Mouse (Mus musculus): ENCODE data around the gene Clec16a.

Gene Clec16a

GRCm38 (mm10) chr16:10675612-10676011 lies 130.5 kb downstream of the Clec16a start:
- DNase-seq (ENCODE audit: low read depth, low spot score) = no peak

- no peak for DNase-seq (ENCODE audit: low read depth, low spot score)
Observed at GRCm38 (mm10) chr16:10676461-10677066, 131.4 kb downstream of the Clec16a start.

DNA sequence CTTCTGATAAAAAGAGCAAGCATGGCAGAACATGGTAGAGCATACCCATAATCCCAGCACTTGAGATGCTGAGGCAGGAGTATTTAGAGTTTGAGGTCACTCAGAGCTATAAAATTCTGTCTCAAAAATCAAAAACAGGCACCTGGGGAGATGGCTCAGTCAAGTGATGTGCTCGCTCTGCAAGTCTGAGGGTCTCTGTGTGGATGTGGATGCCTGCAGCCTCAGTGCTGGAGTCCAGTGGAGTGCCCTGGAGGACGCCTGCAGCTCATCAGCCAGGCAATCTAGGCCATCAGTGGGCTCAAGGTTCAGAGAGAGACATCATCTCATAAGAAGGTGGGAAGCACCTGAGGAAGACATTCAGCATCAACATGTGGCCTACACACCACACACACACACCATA lies 137.4 kb downstream of the Clec16a start:
- no peak for DNase-seq (ENCODE audit: low read depth, low spot score)

- peak; percentile 55 for DNase-seq (ENCODE audit: low read depth, low spot score)
Observed at GRCm38 (mm10) chr16:10683193-10684000, 138.3 kb downstream of the Clec16a start.

- peak; percentile 69 for DNase-seq (ENCODE audit: low read depth, low spot score)
Observed at GRCm38 (mm10) chr16:10689748-10690318, 144.7 kb downstream of the Clec16a start.

GRCm38 (mm10) chr16:10690442-10690841 lies 145.3 kb downstream of the Clec16a start:
- DNase-seq (ENCODE audit: low read depth, low spot score) = peak; percentile 44

GRCm38 (mm10) chr16:10691705-10692104 lies 146.6 kb downstream of the Clec16a start:
- no peak for DNase-seq (ENCODE audit: low read depth, low spot score)

GRCm38 (mm10) chr16:10692848-10693247 lies 147.7 kb downstream of the Clec16a start:
- no peak for DNase-seq (ENCODE audit: low read depth, low spot score)

DNA sequence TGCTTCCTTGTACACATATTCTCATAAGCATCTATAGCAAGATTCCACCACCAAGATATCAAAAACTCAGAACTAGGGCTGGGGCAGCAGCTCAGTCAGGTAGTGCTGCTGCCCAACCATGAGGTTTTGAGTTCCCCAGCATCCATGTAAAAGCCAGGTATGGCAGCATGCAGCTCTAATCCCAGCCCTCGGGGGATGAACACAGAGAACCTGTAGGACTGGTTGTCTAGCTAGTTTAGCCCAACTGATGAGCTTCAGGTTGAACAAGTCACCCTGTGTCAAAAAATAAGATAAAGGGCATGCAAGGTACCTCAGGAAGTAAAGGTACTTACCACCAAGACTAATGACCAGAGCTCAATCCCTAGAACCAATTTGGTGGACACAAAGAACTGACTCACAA lies 148.3 kb downstream of the Clec16a start:
- DNase-seq (ENCODE audit: low read depth, low spot score) = no peak

GRCm38 (mm10) chr16:10694414-10694851 lies 149.3 kb downstream of the Clec16a start:
- DNase-seq (ENCODE audit: low read depth, low spot score) = peak; percentile 50

DNA sequence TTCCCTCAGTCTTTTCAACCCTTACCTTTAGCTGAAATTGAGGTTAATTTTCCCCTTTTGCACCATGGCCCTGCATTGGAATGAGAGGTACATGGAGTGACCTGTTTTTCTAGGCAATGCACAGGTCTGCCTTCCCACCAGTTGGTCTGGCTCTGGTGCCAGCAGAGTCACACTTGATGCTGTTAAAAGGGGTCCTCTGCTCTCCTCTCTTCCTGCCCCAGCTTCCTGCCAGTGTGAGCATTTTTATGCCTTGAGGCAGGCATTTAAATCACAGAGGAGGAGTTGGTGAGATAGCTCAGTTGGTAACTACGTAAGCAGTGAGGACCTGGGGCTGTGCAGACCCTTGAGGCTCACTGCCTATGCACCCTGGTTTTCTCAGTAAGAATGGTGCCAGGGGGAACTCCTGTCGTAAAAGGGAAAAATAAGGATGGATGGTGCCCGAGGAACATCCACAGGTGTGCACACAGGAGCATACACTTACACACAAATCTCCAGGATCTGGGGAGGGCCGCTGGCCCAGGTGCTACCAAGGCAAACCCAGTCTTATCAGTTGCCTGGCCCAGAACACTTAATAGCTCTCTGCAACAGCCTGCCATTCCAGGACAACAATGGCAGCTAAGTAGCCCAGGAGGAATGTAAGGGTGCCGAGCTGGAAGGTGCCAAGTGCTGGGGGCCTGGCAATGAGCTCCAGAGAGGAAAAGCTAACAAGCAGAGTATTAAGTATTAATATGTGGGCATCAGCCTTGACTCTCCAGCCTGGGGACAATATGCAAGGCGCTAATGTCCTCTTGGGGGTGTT lies 152.9 kb downstream of the Clec16a start:
- DNase-seq (ENCODE audit: low read depth, low spot score) = no peak

DNA sequence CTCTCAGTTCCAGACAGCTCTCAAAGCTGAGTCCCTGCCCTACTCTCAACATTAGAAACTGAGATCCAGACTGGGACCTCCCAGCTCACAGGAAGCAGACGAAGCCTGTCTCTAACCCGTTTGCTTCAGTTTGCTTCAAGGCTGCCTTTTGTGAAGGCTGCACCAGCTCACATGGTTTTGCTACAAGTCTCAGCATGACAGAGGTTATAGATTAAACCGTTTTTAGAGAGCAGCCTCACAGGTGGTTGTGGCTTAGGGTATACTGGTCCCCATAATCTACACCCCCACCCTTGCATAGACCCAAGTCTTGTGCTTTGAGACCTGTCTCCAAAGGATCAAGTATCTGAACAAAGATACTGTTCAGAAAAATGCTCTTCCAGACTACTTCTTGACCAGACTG lies 154.2 kb downstream of the Clec16a start:
- DNase-seq (ENCODE audit: low read depth, low spot score) = no peak

DNA sequence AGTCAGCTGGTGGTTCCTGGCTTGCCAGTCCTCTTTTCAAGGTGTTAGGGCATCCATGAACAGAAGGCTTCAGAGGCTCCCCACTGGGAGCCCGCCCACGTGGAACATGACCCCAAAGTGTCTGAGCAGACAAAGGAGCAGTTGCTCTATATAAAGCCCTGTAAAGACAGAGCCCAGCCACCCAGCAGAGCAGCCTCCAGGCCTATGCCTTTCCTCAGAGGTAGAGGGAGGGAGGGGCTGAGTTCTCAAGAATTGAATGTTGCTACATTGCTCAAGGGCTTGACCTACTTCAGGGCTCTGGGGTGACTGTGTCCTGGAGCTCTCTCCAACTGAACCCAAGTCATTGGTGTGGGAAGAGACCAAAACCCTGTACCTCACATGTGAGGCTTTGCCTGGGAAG lies 155.0 kb downstream of the Clec16a start:
- no peak for DNase-seq (ENCODE audit: low read depth, low spot score)

GRCm38 (mm10) chr16:10702399-10702798 lies 157.3 kb downstream of the Clec16a start:
- DNase-seq (ENCODE audit: low read depth, low spot score) = peak; percentile 26

GRCm38 (mm10) chr16:10703932-10704331 lies 158.8 kb downstream of the Clec16a start:
- DNase-seq (ENCODE audit: low read depth, low spot score) = peak; percentile 34

GRCm38 (mm10) chr16:10705396-10705795 lies 160.3 kb downstream of the Clec16a start:
- no peak for DNase-seq (ENCODE audit: low read depth, low spot score)

GRCm38 (mm10) chr16:10711524-10711923 lies 166.4 kb downstream of the Clec16a start:
- DNase-seq (ENCODE audit: low read depth, low spot score) = no peak

GRCm38 (mm10) chr16:10713041-10713440 lies 167.9 kb downstream of the Clec16a start:
- no peak for DNase-seq (ENCODE audit: low read depth, low spot score)

DNA sequence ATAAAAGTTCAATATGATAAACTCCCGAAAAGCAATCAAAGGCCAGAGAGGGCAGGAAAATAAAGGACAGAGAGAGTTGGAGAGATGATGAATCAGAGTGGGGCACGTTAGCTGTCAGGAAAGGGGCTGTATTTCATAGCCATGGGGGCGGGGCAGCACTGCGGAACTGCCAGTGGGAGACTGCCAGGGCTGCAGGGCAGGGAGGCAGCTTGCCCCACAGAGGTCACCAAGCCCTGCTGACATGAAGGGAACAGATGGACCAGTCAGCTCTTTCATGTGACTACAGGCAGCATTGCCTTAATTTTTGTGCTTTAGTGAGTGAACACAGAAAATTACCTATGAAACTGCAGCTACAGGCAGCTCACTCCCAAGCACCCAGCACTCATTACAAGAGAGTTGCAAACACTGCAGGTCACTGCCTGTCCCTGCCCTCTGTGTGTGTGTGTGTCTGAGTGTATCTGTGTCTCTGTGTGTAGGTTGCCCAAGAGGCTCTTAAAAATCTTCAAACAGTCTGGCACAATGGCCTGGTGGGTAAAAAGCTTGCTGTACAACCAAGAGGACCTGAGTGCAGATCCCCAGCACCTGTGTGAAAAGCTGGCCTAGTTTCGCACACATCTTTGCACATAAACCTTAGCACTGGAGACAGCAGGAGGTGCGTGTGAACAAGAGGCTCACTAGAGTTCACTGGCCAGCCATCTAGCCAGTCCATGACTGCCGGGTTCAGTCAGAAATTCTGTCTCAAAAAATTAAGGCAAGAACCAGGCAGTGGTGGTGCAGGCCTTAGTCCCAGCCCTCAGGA lies 168.5 kb downstream of the Clec16a start:
- no peak for DNase-seq (ENCODE audit: low read depth, low spot score)

GRCm38 (mm10) chr16:10715211-10715610 lies 170.1 kb downstream of the Clec16a start:
- DNase-seq (ENCODE audit: low read depth, low spot score) = no peak

DNA sequence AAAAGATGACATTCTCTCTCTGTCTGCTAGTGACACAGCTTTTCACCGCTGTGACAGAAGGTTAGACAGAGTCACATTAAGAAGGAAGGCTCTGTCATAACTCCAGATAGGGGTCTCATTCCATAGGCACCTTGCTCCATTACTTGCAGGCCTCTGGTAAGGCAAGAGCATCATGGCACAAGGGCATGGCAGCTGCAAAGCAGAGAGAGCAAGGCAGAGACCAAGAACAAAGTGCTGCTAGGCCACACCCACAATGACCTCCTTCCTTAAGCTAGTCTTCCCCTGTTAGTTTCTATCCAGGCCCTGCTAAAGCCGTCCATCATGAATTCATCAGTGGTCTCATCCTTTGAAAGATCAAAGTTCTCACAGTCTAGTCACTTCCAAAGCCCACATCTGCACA lies 170.5 kb downstream of the Clec16a start:
- no peak for DNase-seq (ENCODE audit: low read depth, low spot score)
